Mouse (Mus musculus) neural tube, embryonic 14.5 days (tissue): ENCODE results near the gene Elk4. TPM values are rescaled to one million over a fixed set of nuclear protein-coding genes. Genes with fewer than 3 reads are reported as not detected.

Experiments
- ATAC-seq: fragments of 200-750 bp; cut with Nextera tagmentation; 2 replicates; pipeline ENCODE4 v1.8.0; 2017; ENCODE audit warnings: low read depth, mild to moderate bottlenecking, moderate TSS enrichment, moderate library complexity
- H3K27ac ChIP-seq: fragments of 300-500 bp; sonication (generic); 2 replicates; pipeline ENCODE4 v1.5.1; 2014; ENCODE audit warnings: low read depth, mild to moderate bottlenecking, control low read depth, low read length, moderate library complexity, mixed read lengths
- H3K27me3 ChIP-seq: fragments of 300-500 bp; sonication (generic); 2 replicates; pipeline ENCODE4 v1.6.1; 2014; ENCODE audit warnings: low read length; ENCODE audit not compliant: control insufficient read depth, insufficient read depth
- H3K36me3 ChIP-seq: fragments of 300-500 bp; sonication (generic); 2 replicates; pipeline ENCODE4 v1.6.1; 2014; ENCODE audit warnings: low read length, mixed read lengths; ENCODE audit not compliant: control insufficient read depth, insufficient read depth
- H3K4me1 ChIP-seq: fragments of 300-500 bp; sonication (generic); 2 replicates; pipeline ENCODE4 v1.6.1; 2014; ENCODE audit warnings: low read length; ENCODE audit not compliant: control insufficient read depth, insufficient read depth
- H3K4me2 ChIP-seq: fragments of 300-500 bp; sonication (generic); 2 replicates; pipeline ENCODE4 v1.6.1; 2014; ENCODE audit warnings: mild to moderate bottlenecking, low read depth, low read length, control low read depth
- H3K4me3 ChIP-seq: fragments of 300-500 bp; sonication (generic); 2 replicates; pipeline ENCODE4 v1.5.1; 2014; ENCODE audit warnings: low read depth, low read length, control low read depth, mixed read lengths
- H3K9ac ChIP-seq: fragments of 300-500 bp; sonication (generic); replicated peaks from 2 replicates; pipeline ENCODE4 v1.6.1; 2014; ENCODE audit warnings: low read depth, mild to moderate bottlenecking, control low read depth, low read length, mixed read lengths
- H3K9me3 ChIP-seq: fragments of 300-500 bp; sonication (generic); 2 replicates; pipeline ENCODE4 v1.6.1; 2016; ENCODE audit warnings: low read length; ENCODE audit not compliant: control insufficient read depth
- WGBS: fragments of 180-500 bp; shearing (Covaris S2); extraction: QIAGEN DNeasy Blood & Tissue Kit; methylation state at CpG from one replicate; pipeline ENCODE4 v1.1.7; 2014; 5-methylcytosine and 5-hydroxymethylcytosine counted together
- polyA plus RNA-seq: library from polyadenylated mRNA; unstranded; fragments of >200 nt; fragmentation: Nextera tagmentation; extraction: Ambion mirVana; gene quantifications from 2 replicates; pipeline ENCODE4 v1.2.1, GENCODE M21; 2014

Elk4 gene
- polyA plus RNA-seq, 1 experiment from 2014 or later, result 13.8 TPM

GRCm38 (mm10) chr1:132022107-132022506, 14.7 kb downstream of the Elk4 start:
- Histone ChIP-seq H3K4me2 (no peak overlapping the region), H3K9me3 (no peaks in the 10 kb centered on the region), H3K27ac (no peak overlapping the region), H3K4me3 (no peak overlapping the region), H3K36me3 (peaks cover 20% of the 10 kb centered on the region; the same call in 1 of the 2 replicates), H3K4me1 (no peaks in the 10 kb centered on the region), H3K27me3 (no peaks in the 10 kb centered on the region), H3K9ac (no peak overlapping the region)
- 92% methylated on average over 3 of the region's 3 CpGs for WGBS
- ATAC-seq, result no peak

DNA sequence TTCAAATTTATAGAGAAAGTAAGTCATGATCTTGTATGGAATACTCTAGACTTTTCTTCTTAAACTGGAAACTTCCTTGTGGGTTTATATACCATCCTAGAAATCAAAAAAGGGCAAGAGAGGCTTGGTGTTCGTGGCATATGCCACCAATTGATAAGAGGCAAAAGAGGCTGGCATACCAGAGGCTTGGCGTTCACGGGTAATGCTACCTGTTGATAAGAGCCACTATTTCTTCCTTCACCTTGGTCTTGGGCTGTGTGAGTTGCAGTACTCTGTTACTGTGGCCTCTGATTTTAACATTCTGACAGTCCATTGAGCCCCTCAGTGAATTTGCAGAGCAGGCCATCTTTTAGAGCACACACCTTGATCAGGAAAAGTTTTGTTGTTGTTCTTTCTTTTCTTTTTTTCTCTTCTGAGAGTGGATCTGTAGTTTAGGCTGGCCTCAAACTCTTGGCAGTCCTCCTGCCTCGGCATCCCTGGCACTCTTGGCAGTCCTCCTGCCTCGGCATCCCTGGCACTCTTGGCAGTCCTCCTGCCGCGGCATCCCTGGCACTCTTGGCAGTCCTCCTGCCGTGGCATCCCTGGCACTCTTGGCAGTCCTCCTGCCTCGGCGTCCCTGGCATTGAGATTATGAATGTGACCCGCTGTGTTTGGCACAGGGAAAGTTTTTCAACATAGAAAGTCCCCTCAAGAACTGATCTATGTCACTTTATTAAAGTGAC, 19.7 kb downstream of the Elk4 start:
- WGBS, result 89% methylated on average over 11 of the region's 11 CpGs
- no peak overlapping the region for H3K4me2 ChIP-seq
- H3K27ac ChIP-seq, result no peak overlapping the region
- no peaks in the 10 kb centered on the region for H3K4me1 ChIP-seq
- H3K36me3 ChIP-seq, result peaks cover 7% of the 10 kb centered on the region; the same call in 1 of the 2 replicates
- no peaks in the 10 kb centered on the region for H3K9me3 ChIP-seq
- no peaks in the 10 kb centered on the region for H3K27me3 ChIP-seq
- no peak overlapping the region for H3K9ac ChIP-seq
- no peak overlapping the region for H3K4me3 ChIP-seq
- ATAC-seq, result no peak

DNA sequence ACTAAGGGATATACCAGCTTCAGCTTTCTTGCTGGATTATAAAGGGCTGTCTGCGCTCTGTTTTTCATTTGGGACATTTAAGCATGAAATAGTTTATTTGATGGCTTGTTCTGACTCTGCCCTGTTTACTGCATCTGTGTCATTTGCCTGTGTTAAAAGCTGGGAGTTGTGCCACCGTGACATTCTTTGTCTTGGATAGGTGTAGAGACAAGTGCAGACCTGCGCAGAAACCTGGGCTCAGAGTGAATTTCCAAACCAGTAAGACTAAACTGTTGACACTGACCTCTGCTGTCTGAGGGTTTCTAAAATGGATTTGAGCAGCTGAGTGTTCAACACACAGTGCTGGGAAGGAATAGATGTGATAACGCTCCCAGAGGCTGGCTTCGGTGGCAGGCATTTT, 20.6 kb downstream of the Elk4 start:
- H3K4me3 ChIP-seq, result no peak overlapping the region
- H3K9me3 ChIP-seq, result no peaks in the 10 kb centered on the region
- H3K27ac ChIP-seq, result no peak overlapping the region
- peaks cover 7% of the 10 kb centered on the region; the same call in 1 of the 2 replicates for H3K36me3 ChIP-seq
- no peak for ATAC-seq
- WGBS, result 98% methylated on average over 5 of the region's 5 CpGs
- no peaks in the 10 kb centered on the region for H3K4me1 ChIP-seq
- H3K4me2 ChIP-seq, result no peak overlapping the region
- no peak overlapping the region for H3K9ac ChIP-seq
- no peaks in the 10 kb centered on the region for H3K27me3 ChIP-seq

DNA sequence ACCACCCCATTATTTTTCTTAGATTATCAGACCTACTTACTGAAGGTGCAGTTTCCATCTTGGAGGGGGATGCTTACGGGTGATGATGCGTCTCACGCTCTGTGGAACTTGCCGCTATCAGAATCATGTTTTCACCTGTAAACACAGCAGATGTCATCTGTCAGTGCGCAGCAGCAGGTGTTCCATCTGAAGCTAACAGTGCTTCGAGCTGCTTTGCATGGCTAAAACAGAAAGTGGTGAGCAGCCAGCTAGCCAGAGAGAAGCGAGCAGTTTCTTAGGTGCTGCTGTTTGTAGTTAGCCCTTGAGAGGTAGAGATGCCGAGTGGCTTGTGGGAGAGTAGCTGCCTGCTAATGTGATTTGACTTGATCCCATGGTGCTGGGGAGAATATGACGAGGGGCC, 21.0 kb downstream of the Elk4 start:
- Histone ChIP-seq H3K36me3 (peaks cover 7% of the 10 kb centered on the region; the same call in 1 of the 2 replicates), H3K27ac (no peak overlapping the region), H3K9ac (no peak overlapping the region), H3K9me3 (no peaks in the 10 kb centered on the region), H3K4me3 (no peak overlapping the region), H3K27me3 (no peaks in the 10 kb centered on the region), H3K4me1 (no peaks in the 10 kb centered on the region), H3K4me2 (no peak overlapping the region)
- WGBS, result 92% methylated on average over 9 of the region's 9 CpGs
- ATAC-seq, result no peak

DNA sequence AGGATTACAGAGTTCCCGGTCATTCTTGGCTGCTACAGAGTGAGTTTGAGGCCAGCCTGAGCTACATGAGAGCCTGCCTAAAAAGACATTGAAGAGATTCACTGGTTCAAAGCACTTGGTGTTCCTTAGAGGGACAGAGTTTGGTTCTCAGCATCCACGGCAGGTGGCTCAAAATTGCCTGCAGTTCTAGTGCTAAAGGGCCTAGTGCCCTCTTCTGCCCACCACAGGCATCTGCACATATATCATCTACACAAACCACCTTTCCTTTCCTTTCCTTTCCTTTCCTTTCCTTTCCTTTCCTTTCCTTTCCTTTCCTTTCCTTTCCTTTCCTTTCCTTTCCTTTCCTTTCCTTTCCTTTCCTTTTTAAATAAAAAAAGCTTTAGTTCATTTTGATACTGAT, 23.2 kb downstream of the Elk4 start:
- Histone ChIP-seq H3K4me2 (no peak overlapping the region), H3K36me3 (peaks cover 5% of the 10 kb centered on the region; the same call in 1 of the 2 replicates), H3K27me3 (no peaks in the 10 kb centered on the region), H3K4me3 (no peak overlapping the region), H3K9ac (no peak overlapping the region), H3K27ac (no peak overlapping the region), H3K4me1 (no peaks in the 10 kb centered on the region), H3K9me3 (no peaks in the 10 kb centered on the region)
- WGBS, result 64% methylated on average over 2 of the region's 2 CpGs
- ATAC-seq, result no peak

DNA sequence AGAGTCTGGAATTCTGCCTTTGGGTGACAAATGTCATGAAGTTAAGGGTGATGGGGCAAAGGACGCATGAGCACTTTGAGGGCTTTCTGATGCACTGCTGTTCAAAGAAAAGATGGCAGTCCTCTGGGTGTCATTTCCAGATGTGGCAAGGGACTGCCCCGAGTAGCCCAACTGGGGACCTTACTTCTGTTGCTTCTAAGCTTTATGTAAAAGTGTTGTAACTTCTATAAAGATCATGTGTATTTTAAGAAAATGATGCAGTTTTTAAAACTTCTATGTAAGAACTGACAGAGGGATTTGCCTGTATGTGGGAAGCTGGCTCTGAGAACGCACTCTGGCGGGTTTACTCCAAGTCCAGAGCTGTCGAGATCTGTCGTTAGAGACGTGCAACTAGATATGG, 24.8 kb downstream of the Elk4 start:
- no peak overlapping the region for H3K9ac ChIP-seq
- 96% methylated on average over 7 of the region's 7 CpGs for WGBS
- peaks cover 5% of the 10 kb centered on the region; the same call in 1 of the 2 replicates for H3K36me3 ChIP-seq
- no peak for ATAC-seq
- no peak overlapping the region for H3K4me2 ChIP-seq
- H3K9me3 ChIP-seq, result no peaks in the 10 kb centered on the region
- no peaks in the 10 kb centered on the region for H3K27me3 ChIP-seq
- no peak overlapping the region for H3K27ac ChIP-seq
- no peak overlapping the region for H3K4me3 ChIP-seq
- no peaks in the 10 kb centered on the region for H3K4me1 ChIP-seq

DNA sequence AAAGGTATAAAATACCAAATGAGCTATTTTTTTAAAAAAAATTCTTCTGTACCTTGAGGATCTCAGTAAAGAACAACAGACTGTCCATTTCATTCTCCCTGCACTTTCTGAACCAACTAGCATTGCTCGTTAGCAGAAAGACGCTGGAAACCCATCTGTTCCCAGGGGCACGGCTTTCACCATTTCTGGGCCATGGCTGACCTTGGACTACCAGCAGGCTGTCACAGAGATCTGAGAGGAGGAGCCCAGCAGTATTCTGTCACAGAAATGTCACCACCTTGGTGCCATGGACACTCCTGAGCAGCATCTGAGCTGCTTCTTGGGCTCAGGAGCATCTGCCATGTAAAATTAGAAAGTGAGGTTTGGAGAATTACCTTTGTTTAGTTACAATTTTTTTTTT, 30.3 kb downstream of the Elk4 start:
- ATAC-seq, result no peak
- H3K9me3 ChIP-seq, result no peaks in the 10 kb centered on the region
- H3K27ac ChIP-seq, result no peak overlapping the region
- H3K4me1 ChIP-seq, result no peaks in the 10 kb centered on the region
- no peak overlapping the region for H3K4me3 ChIP-seq
- H3K27me3 ChIP-seq, result no peaks in the 10 kb centered on the region
- WGBS, result 87% methylated on average over 3 of the region's 3 CpGs
- peaks cover 5% of the 10 kb centered on the region; the same call in 1 of the 2 replicates for H3K36me3 ChIP-seq
- H3K4me2 ChIP-seq, result no peak overlapping the region
- no peak overlapping the region for H3K9ac ChIP-seq

GRCm38 (mm10) chr1:132038753-132039152, 31.3 kb downstream of the Elk4 start:
- H3K9ac ChIP-seq, result no peak overlapping the region
- peaks cover 5% of the 10 kb centered on the region; the same call in 1 of the 2 replicates for H3K36me3 ChIP-seq
- no peaks in the 10 kb centered on the region for H3K9me3 ChIP-seq
- H3K27me3 ChIP-seq, result no peaks in the 10 kb centered on the region
- no peak overlapping the region for H3K4me2 ChIP-seq
- H3K27ac ChIP-seq, result no peak overlapping the region
- WGBS, result 85% methylated on average over 5 of the region's 5 CpGs
- no peak for ATAC-seq
- no peaks in the 10 kb centered on the region for H3K4me1 ChIP-seq
- H3K4me3 ChIP-seq, result no peak overlapping the region

GRCm38 (mm10) chr1:132040201-132040621, 32.8 kb downstream of the Elk4 start:
- no peaks in the 10 kb centered on the region for H3K9me3 ChIP-seq
- H3K27ac ChIP-seq, result peak overlapping the region; percentile 39; the same call in 1 of the 2 replicates
- no peak for ATAC-seq
- no peaks in the 10 kb centered on the region for H3K4me1 ChIP-seq
- H3K4me2 ChIP-seq, result no peak overlapping the region
- no peak overlapping the region for H3K4me3 ChIP-seq
- no peaks in the 10 kb centered on the region for H3K27me3 ChIP-seq
- WGBS, result 74% methylated on average over 9 of the region's 9 CpGs
- H3K9ac ChIP-seq, result no peak overlapping the region
- no peaks in the 10 kb centered on the region for H3K36me3 ChIP-seq
